Mouse (Mus musculus): ENCODE measurements around the gene Odf3l2. TPM values are rescaled to one million over a fixed set of nuclear protein-coding genes. Genes with fewer than 3 reads are reported as not detected.

The Odf3l2 gene
- polyA plus RNA-seq, 1 experiment = not detected

DNA sequence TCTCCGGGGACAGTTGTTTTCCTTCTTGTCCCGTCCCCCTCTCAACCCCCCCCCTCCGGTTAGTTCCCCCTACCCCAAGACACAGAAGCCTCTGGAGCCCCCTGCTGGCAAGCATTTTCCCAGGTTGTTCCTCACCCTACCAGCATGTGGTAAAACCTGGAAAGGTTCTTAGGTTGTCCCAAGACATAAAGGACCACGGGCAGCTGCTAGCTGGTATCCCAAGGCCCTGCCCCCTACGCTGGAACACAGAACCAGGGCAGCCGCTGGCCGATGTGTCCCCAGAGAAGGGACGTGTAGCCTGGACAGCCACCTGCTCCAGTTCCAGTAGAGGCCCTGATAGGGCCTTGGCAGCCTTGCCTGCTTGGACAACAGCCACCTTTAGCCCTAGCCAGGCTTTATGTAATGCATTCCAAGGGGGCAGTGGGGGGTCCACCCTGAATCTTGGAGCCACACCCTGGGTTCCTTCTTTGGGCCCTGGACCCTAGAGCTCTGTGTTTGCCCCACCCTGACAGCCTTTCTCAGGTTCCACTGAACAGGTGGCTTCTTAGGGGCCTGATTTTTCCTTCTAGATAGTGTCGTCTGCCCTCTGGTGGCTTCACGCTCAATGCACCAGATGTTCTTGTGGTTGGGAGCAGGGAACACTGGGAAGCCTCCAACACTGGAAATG lies 37.5 kb upstream of the Odf3l2 start:
- H3K27me3 ChIP-seq (ENCODE audit: control insufficient read depth, insufficient read depth, low read length, poor library complexity, severe bottlenecking) = no peaks in the 10 kb centered on the region
- TF ChIP-seq POLR2A (IDR thresholded peaks at IDR 0.05; ENCODE audit: insufficient read depth, low read length) (no peak), CTCF (IDR thresholded peaks at IDR 0.05; ENCODE audit: low read depth, low read length) (peak; percentile 60)
- peak overlapping the region; percentile 93 for H3K4me3 ChIP-seq (ENCODE audit: low read depth, low read length)
- H3K4me1 ChIP-seq (ENCODE audit: control insufficient read depth, insufficient read depth, low read length) = peaks cover 1% of the 10 kb centered on the region
- H3K9ac ChIP-seq (ENCODE audit: low read depth, poor library complexity, severe bottlenecking) = peak overlapping the region; percentile 83
- peak overlapping the region; percentile 52 for H3K27ac ChIP-seq (ENCODE audit: insufficient read depth, low read length)
- H3K9me3 ChIP-seq (replicated peaks; ENCODE audit: control insufficient read depth, insufficient read depth, low read length, poor library complexity, severe bottlenecking) = no peaks in the 10 kb centered on the region
- H3K36me3 ChIP-seq (ENCODE audit: control insufficient read depth, insufficient read depth, low read length, poor library complexity, severe bottlenecking) = peaks cover 37% of the 10 kb centered on the region

DNA sequence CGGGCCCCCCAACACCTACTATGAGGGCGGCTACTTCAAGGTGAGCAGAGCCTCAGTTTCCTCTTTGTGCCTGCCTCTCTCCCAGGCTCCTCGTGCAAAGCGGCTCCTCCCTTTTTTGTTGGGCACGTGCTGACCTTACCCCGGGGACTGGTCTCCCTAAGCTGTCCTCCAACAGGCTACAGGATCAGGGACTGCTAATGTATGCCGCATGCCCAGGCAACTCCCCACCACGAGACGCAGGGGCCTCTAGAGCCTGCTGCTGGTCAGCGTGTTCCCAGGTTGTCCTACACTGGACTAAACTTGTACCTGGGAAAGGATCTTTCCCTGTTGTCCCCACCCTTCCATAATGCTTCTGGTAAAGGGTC lies 37.0 kb upstream of the Odf3l2 start:
- H3K4me3 ChIP-seq (ENCODE audit: low read depth, low read length) = peak overlapping the region; percentile 93
- TF ChIP-seq CTCF (IDR thresholded peaks at IDR 0.05; ENCODE audit: low read depth, low read length) (no peak), POLR2A (IDR thresholded peaks at IDR 0.05; ENCODE audit: insufficient read depth, low read length) (no peak), EP300 (IDR thresholded peaks at IDR 0.05; ENCODE audit: insufficient read depth, low read depth, low read length) (no peak)
- no peaks in the 10 kb centered on the region for H3K9me3 ChIP-seq (replicated peaks; ENCODE audit: control insufficient read depth, insufficient read depth, low read length, poor library complexity, severe bottlenecking)
- H3K27ac ChIP-seq (ENCODE audit: insufficient read depth, low read length) = peak overlapping the region; percentile 52
- no peaks in the 10 kb centered on the region for H3K27me3 ChIP-seq (ENCODE audit: control insufficient read depth, insufficient read depth, low read length, poor library complexity, severe bottlenecking)
- H3K36me3 ChIP-seq (ENCODE audit: control insufficient read depth, insufficient read depth, low read length, poor library complexity, severe bottlenecking) = peaks cover 36% of the 10 kb centered on the region
- H3K4me1 ChIP-seq (ENCODE audit: control insufficient read depth, insufficient read depth, low read length) = peaks cover 1% of the 10 kb centered on the region
- peak overlapping the region; percentile 83 for H3K9ac ChIP-seq (ENCODE audit: low read depth, poor library complexity, severe bottlenecking)

DNA sequence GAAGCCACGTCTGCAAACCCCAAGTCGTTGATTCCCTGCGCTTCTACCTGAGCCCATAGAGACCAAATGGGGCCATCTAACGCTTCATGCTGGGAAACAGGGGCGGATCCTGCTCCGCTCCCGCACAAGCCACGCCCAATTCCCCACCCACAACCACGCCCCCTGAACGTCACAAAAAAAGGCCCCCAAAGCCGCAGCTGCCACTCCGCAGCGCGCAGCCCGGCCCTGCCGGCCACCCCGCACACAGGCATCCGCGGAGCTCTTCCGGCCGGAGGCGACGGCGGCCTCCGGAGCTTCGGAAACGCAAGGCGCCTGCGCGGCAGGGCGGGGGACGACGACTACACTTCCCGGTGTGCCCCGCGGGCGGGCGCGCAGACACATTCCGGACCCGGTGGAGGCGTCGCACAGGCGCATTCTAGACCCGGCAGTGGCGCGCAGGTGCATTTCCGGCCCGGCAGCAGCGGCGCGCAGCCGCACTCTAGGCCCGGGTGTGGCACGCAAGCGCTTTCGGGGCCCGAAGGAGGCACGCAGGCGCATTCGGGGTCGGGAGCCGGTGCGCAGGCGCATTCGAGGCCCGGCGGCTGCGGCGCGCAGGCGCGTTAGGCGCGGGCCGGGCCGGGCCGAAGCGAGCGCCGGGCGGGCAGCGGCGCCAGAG lies 36.2 kb upstream of the Odf3l2 start, which contains the start of gene Cdc34:
Gene Cdc34, plus strand, starts transcription at position 605 of the 655 bp plus-strand sequence.
- peaks cover 28% of the 10 kb centered on the region for H3K36me3 ChIP-seq (ENCODE audit: control insufficient read depth, insufficient read depth, low read length, poor library complexity, severe bottlenecking)
- H3K27me3 ChIP-seq (ENCODE audit: control insufficient read depth, insufficient read depth, low read length, poor library complexity, severe bottlenecking) = no peaks in the 10 kb centered on the region
- peaks cover 1% of the 10 kb centered on the region for H3K4me1 ChIP-seq (ENCODE audit: control insufficient read depth, insufficient read depth, low read length)
- peak within 1 kb of the TSS; percentile 72 for H3K27ac ChIP-seq (ENCODE audit: insufficient read depth, low read length)
- peak within 1 kb of the TSS; percentile 83 for H3K9ac ChIP-seq (ENCODE audit: low read depth, poor library complexity, severe bottlenecking)
- peak; percentile 53 for TF ChIP-seq POLR2A (IDR thresholded peaks at IDR 0.05; ENCODE audit: insufficient read depth, low read length)
- no peak for TF ChIP-seq EP300 (IDR thresholded peaks at IDR 0.05; ENCODE audit: insufficient read depth, low read depth, low read length)
- H3K4me3 ChIP-seq (ENCODE audit: low read depth, low read length) = peak within 1 kb of the TSS; percentile 93
- H3K9me3 ChIP-seq (replicated peaks; ENCODE audit: control insufficient read depth, insufficient read depth, low read length, poor library complexity, severe bottlenecking) = no peaks in the 10 kb centered on the region

DNA sequence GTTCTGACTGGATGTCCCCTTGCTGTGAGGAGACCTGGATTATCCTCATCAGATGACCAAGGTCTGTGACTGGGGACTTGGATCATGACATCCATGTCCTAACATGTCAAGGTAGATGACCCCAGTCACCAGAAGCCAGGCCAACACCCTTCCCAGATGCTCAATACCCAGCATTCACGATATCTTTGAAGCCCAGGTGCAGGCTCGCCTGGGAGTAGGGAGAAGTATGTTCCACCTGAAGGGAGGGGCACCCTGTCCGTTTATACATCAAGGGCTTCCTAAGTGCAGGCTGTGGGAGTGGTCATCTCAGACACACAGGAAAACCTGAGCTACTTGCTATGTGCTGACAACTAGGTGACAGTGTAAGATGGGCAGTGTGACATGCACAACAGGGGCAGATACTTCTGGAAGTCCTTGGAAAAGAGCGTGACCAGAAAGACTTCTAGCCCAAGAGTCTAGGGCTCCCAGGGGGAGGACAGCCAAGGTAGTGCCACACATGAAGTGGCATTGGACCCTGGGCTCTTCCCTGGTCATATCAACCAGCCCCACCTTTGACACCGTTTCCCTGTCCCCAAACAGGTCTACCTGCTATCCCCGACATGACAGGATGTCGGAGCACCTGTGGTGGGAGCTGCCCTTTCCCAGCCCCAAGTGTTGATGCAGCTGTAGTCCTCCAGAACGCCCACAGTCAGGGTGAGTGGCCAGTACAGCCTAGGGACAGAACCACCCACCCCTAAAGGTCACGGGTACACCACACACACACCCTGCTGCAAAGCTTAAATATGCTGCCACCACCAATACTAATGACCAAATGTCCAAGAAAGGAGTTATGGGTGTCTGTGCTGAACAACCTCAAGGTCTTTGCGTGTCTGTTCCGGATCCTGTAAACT lies 35.3 kb upstream of the Odf3l2 start:
- Histone ChIP-seq H3K4me1 (ENCODE audit: control insufficient read depth, insufficient read depth, low read length) (peaks cover 5% of the 10 kb centered on the region), H3K4me3 (ENCODE audit: low read depth, low read length) (peak overlapping the region; percentile 71)

DNA sequence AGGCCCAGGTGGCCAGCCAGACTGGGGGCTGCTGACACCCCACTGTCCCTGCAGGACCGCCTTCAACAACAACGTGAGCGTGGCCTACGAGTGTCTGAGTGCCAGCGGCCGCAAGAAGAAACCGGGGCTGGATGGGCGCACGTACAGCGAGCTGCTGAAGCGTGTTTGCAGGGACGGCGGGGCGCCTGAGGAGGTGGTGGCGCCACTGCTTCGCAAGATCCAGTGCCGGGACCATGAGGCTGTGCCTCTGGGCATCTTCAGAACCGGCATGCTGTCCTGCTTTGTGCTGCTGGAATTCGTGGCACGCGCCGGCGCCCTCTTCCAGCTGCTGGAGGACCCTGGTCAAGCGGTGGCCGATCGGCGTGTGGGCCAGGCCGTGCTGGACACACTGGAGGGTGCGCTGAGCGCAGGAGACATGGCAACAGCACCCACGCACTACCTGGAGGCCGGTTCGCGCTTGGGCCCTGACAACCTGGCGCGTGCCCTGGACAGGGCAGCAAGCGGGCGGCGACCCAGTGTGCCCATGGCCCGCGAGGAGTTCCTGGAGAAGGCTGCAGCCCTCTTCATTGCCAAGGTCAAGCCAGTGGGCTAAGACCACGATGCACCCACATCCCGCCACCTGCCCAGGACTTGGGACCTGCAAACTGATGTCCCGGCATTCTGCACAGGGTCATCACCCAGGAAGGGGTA lies 30.0 kb upstream of the Odf3l2 start:
- Histone ChIP-seq H3K9me3 (replicated peaks; ENCODE audit: control insufficient read depth, insufficient read depth, low read length, poor library complexity, severe bottlenecking) (no peaks in the 10 kb centered on the region), H3K36me3 (ENCODE audit: control insufficient read depth, insufficient read depth, low read length, poor library complexity, severe bottlenecking) (no peaks in the 10 kb centered on the region), H3K4me3 (ENCODE audit: low read depth, low read length) (peak overlapping the region; percentile 49), H3K27ac (ENCODE audit: insufficient read depth, low read length) (no peak overlapping the region), H3K27me3 (ENCODE audit: control insufficient read depth, insufficient read depth, low read length, poor library complexity, severe bottlenecking) (no peaks in the 10 kb centered on the region), H3K4me1 (ENCODE audit: control insufficient read depth, insufficient read depth, low read length) (peaks cover 9% of the 10 kb centered on the region), H3K9ac (ENCODE audit: low read depth, poor library complexity, severe bottlenecking) (peak overlapping the region; percentile 21)
- peak; percentile 26 for TF ChIP-seq CTCF (IDR thresholded peaks at IDR 0.05; ENCODE audit: low read depth, low read length)
- peak; percentile 79; the same call in 1 of the 2 replicates for TF ChIP-seq EP300 (IDR thresholded peaks at IDR 0.05; ENCODE audit: insufficient read depth, low read depth, low read length)
- TF ChIP-seq POLR2A (IDR thresholded peaks at IDR 0.05; ENCODE audit: insufficient read depth, low read length) = no peak

More for the DNA sequence above, 35.3 kb upstream of the Odf3l2 start:
- Histone ChIP-seq H3K9ac (ENCODE audit: low read depth, poor library complexity, severe bottlenecking) (peak overlapping the region; percentile 27; the same call in 1 of the 2 replicates), H3K27me3 (ENCODE audit: control insufficient read depth, insufficient read depth, low read length, poor library complexity, severe bottlenecking) (no peaks in the 10 kb centered on the region), H3K36me3 (ENCODE audit: control insufficient read depth, insufficient read depth, low read length, poor library complexity, severe bottlenecking) (peaks cover 19% of the 10 kb centered on the region), H3K9me3 (replicated peaks; ENCODE audit: control insufficient read depth, insufficient read depth, low read length, poor library complexity, severe bottlenecking) (no peaks in the 10 kb centered on the region), H3K27ac (ENCODE audit: insufficient read depth, low read length) (peak overlapping the region; percentile 72)
- TF ChIP-seq POLR2A (IDR thresholded peaks at IDR 0.05; ENCODE audit: insufficient read depth, low read length) (no peak), CTCF (IDR thresholded peaks at IDR 0.05; ENCODE audit: low read depth, low read length) (no peak), EP300 (IDR thresholded peaks at IDR 0.05; ENCODE audit: insufficient read depth, low read depth, low read length) (no peak)

Data from ES-Bruce4 (cell line).